Mouse (Mus musculus): Measurements from ENCODE around the gene Gnb5. TPM values are rescaled to one million over a fixed set of nuclear protein-coding genes. Genes with fewer than 3 reads are reported as not detected.
"Not testable (repeated sequence)": the region's sequence is repeated elsewhere in the genome, so short reads cannot be mapped to it uniquely, and the experiment has no call there.

The Gnb5 gene
- polyA plus RNA-seq, 1 experiment, result 7.2 TPM

- H3K36me3 ChIP-seq (ENCODE audit: control insufficient read depth, insufficient read depth), result no peaks in the 10 kb centered on the region
- H3K27me3 ChIP-seq (ENCODE audit: control insufficient read depth, insufficient read depth, insufficient read length), result no peaks in the 10 kb centered on the region
- no peaks in the 10 kb centered on the region for H3K79me2 ChIP-seq (ENCODE audit: control insufficient read depth, insufficient read depth)
- TF ChIP-seq MYOG (IDR thresholded peaks at IDR 0.05; ENCODE audit: control insufficient read depth, extremely low read depth, insufficient read length), result no peak
- TF ChIP-seq CEBPB (IDR thresholded peaks at IDR 0.05; ENCODE audit: low read depth), result no peak
- no peak for TF ChIP-seq MAX (IDR thresholded peaks at IDR 0.05)
- TF ChIP-seq USF1 (IDR thresholded peaks at IDR 0.05; ENCODE audit: low read depth), result no peak
- no peak for TF ChIP-seq CTCF (IDR thresholded peaks at IDR 0.05; ENCODE audit: control insufficient read depth, insufficient read depth, insufficient read length)
- no peak for TF ChIP-seq FOSL1 (IDR thresholded peaks at IDR 0.05; ENCODE audit: insufficient read depth, low read length, poor library complexity, severe bottlenecking)
- TF ChIP-seq MYOD1 (IDR thresholded peaks at IDR 0.05; ENCODE audit: control insufficient read depth, insufficient read length, low read depth), result no peak
- H3K79me3 ChIP-seq (ENCODE audit: low read depth), result no peaks in the 10 kb centered on the region
- no peak overlapping the region for H3K4me3 ChIP-seq (ENCODE audit: insufficient read depth, poor library complexity, severe bottlenecking)
- H3ac ChIP-seq (ENCODE audit: control insufficient read depth, insufficient read length, low read depth), result no peak overlapping the region
Observed at GRCm38 (mm10) chr9:75362201-75362600, 56.1 kb downstream of the Gnb5 start.

GRCm38 (mm10) chr9:75363001-75363400 lies 56.9 kb downstream of the Gnb5 start:
- H3K27me3 ChIP-seq (ENCODE audit: control insufficient read depth, insufficient read depth, insufficient read length), result no peaks in the 10 kb centered on the region
- H3K36me3 ChIP-seq (ENCODE audit: control insufficient read depth, insufficient read depth), result no peaks in the 10 kb centered on the region
- no peaks in the 10 kb centered on the region for H3K79me3 ChIP-seq (ENCODE audit: low read depth)
- H3K79me2 ChIP-seq (ENCODE audit: control insufficient read depth, insufficient read depth), result no peaks in the 10 kb centered on the region
- no peak overlapping the region for H3ac ChIP-seq (ENCODE audit: control insufficient read depth, insufficient read length, low read depth)
- TF ChIP-seq MYOG (IDR thresholded peaks at IDR 0.05; ENCODE audit: control insufficient read depth, extremely low read depth, insufficient read length) (no peak), CEBPB (IDR thresholded peaks at IDR 0.05; ENCODE audit: low read depth) (no peak), FOSL1 (IDR thresholded peaks at IDR 0.05; ENCODE audit: insufficient read depth, low read length, poor library complexity, severe bottlenecking) (no peak), CTCF (IDR thresholded peaks at IDR 0.05; ENCODE audit: control insufficient read depth, insufficient read depth, insufficient read length) (no peak), USF1 (IDR thresholded peaks at IDR 0.05; ENCODE audit: low read depth) (no peak), MAX (IDR thresholded peaks at IDR 0.05) (no peak), MYOD1 (IDR thresholded peaks at IDR 0.05; ENCODE audit: control insufficient read depth, insufficient read length, low read depth) (no peak)
- no peak overlapping the region for H3K4me3 ChIP-seq (ENCODE audit: insufficient read depth, poor library complexity, severe bottlenecking)

GRCm38 (mm10) chr9:75363702-75364101 lies 57.6 kb downstream of the Gnb5 start:
- not testable (repeated sequence) for H3K79me2 ChIP-seq (ENCODE audit: control insufficient read depth, insufficient read depth); H3K4me3 ChIP-seq (ENCODE audit: insufficient read depth, poor library complexity, severe bottlenecking); H3ac ChIP-seq (ENCODE audit: control insufficient read depth, insufficient read length, low read depth); H3K36me3 ChIP-seq (ENCODE audit: control insufficient read depth, insufficient read depth); H3K27me3 ChIP-seq (ENCODE audit: control insufficient read depth, insufficient read depth, insufficient read length); H3K79me3 ChIP-seq (ENCODE audit: low read depth)

GRCm38 (mm10) chr9:75365195-75365594 lies 59.1 kb downstream of the Gnb5 start:
- no peaks in the 10 kb centered on the region for H3K79me3 ChIP-seq (ENCODE audit: low read depth)
- H3K4me3 ChIP-seq (ENCODE audit: insufficient read depth, poor library complexity, severe bottlenecking), result no peak overlapping the region
- no peaks in the 10 kb centered on the region for H3K79me2 ChIP-seq (ENCODE audit: control insufficient read depth, insufficient read depth)
- no peak overlapping the region for H3ac ChIP-seq (ENCODE audit: control insufficient read depth, insufficient read length, low read depth)
- no peaks in the 10 kb centered on the region for H3K27me3 ChIP-seq (ENCODE audit: control insufficient read depth, insufficient read depth, insufficient read length)
- TF ChIP-seq MYOG (IDR thresholded peaks at IDR 0.05; ENCODE audit: control insufficient read depth, extremely low read depth, insufficient read length) (no peak), CEBPB (IDR thresholded peaks at IDR 0.05; ENCODE audit: low read depth) (no peak), CTCF (IDR thresholded peaks at IDR 0.05; ENCODE audit: control insufficient read depth, insufficient read depth, insufficient read length) (no peak), MAX (IDR thresholded peaks at IDR 0.05) (no peak), USF1 (IDR thresholded peaks at IDR 0.05; ENCODE audit: low read depth) (no peak), MYOD1 (IDR thresholded peaks at IDR 0.05; ENCODE audit: control insufficient read depth, insufficient read length, low read depth) (no peak), FOSL1 (IDR thresholded peaks at IDR 0.05; ENCODE audit: insufficient read depth, low read length, poor library complexity, severe bottlenecking) (no peak)
- no peaks in the 10 kb centered on the region for H3K36me3 ChIP-seq (ENCODE audit: control insufficient read depth, insufficient read depth)

- no peaks in the 10 kb centered on the region for H3K79me3 ChIP-seq (ENCODE audit: low read depth)
- no peaks in the 10 kb centered on the region for H3K27me3 ChIP-seq (ENCODE audit: control insufficient read depth, insufficient read depth, insufficient read length)
- TF ChIP-seq CTCF (IDR thresholded peaks at IDR 0.05; ENCODE audit: control insufficient read depth, insufficient read depth, insufficient read length) (no peak), MYOG (IDR thresholded peaks at IDR 0.05; ENCODE audit: control insufficient read depth, extremely low read depth, insufficient read length) (no peak), FOSL1 (IDR thresholded peaks at IDR 0.05; ENCODE audit: insufficient read depth, low read length, poor library complexity, severe bottlenecking) (no peak), MAX (IDR thresholded peaks at IDR 0.05) (no peak), USF1 (IDR thresholded peaks at IDR 0.05; ENCODE audit: low read depth) (no peak), CEBPB (IDR thresholded peaks at IDR 0.05; ENCODE audit: low read depth) (peak; percentile 22), MYOD1 (IDR thresholded peaks at IDR 0.05; ENCODE audit: control insufficient read depth, insufficient read length, low read depth) (no peak)
- H3K4me3 ChIP-seq (ENCODE audit: insufficient read depth, poor library complexity, severe bottlenecking), result no peak overlapping the region
- H3ac ChIP-seq (ENCODE audit: control insufficient read depth, insufficient read length, low read depth), result no peak overlapping the region
- no peaks in the 10 kb centered on the region for H3K36me3 ChIP-seq (ENCODE audit: control insufficient read depth, insufficient read depth)
- no peaks in the 10 kb centered on the region for H3K79me2 ChIP-seq (ENCODE audit: control insufficient read depth, insufficient read depth)
Observed at GRCm38 (mm10) chr9:75366191-75366590, 60.1 kb downstream of the Gnb5 start.

- TF ChIP-seq MAX (IDR thresholded peaks at IDR 0.05) (no peak), USF1 (IDR thresholded peaks at IDR 0.05; ENCODE audit: low read depth) (no peak), MYOG (IDR thresholded peaks at IDR 0.05; ENCODE audit: control insufficient read depth, extremely low read depth, insufficient read length) (no peak), CTCF (IDR thresholded peaks at IDR 0.05; ENCODE audit: control insufficient read depth, insufficient read depth, insufficient read length) (no peak), MYOD1 (IDR thresholded peaks at IDR 0.05; ENCODE audit: control insufficient read depth, insufficient read length, low read depth) (no peak), CEBPB (IDR thresholded peaks at IDR 0.05; ENCODE audit: low read depth) (no peak), FOSL1 (IDR thresholded peaks at IDR 0.05; ENCODE audit: insufficient read depth, low read length, poor library complexity, severe bottlenecking) (no peak)
- Histone ChIP-seq H3K79me3 (ENCODE audit: low read depth) (no peaks in the 10 kb centered on the region), H3K79me2 (ENCODE audit: control insufficient read depth, insufficient read depth) (no peaks in the 10 kb centered on the region), H3K27me3 (ENCODE audit: control insufficient read depth, insufficient read depth, insufficient read length) (no peaks in the 10 kb centered on the region), H3K36me3 (ENCODE audit: control insufficient read depth, insufficient read depth) (no peaks in the 10 kb centered on the region), H3K4me3 (ENCODE audit: insufficient read depth, poor library complexity, severe bottlenecking) (no peak overlapping the region), H3ac (ENCODE audit: control insufficient read depth, insufficient read length, low read depth) (no peak overlapping the region)
Observed at GRCm38 (mm10) chr9:75368779-75369178, 62.7 kb downstream of the Gnb5 start.

Measured in C2C12 (cell line).